Mouse (Mus musculus): ENCODE results near the gene Tac1.

GRCm38 (mm10) chr6:7554829-7555391 lies at the start of gene Tac1:
- no peak for TF ChIP-seq GABPA (IDR thresholded peaks at IDR 0.05; ENCODE audit: low read depth, low read length)
- no peak for TF ChIP-seq POLR2A (IDR thresholded peaks at IDR 0.05; ENCODE audit: control insufficient read depth in 1 of 2, insufficient read depth in 1 of 2, low read depth in 1 of 2, low read length in 2 of 2, poor library complexity in 1 of 2)
- TF ChIP-seq MAFK (IDR thresholded peaks at IDR 0.05; ENCODE audit: borderline replicate concordance, low read depth, low read length): no peak
- no peak for TF ChIP-seq BHLHE40 (IDR thresholded peaks at IDR 0.05; ENCODE audit: borderline replicate concordance, low read depth, low read length)
- no peak for TF ChIP-seq CTCF (IDR thresholded peaks at IDR 0.05 in 2 of 3, conservative IDR thresholded peaks at IDR 0.05 in 1 of 3; ENCODE audit: control insufficient read depth in 1 of 3, insufficient read depth in 1 of 3, low read depth in 2 of 3, low read length in 3 of 3, poor library complexity in 1 of 3, severe bottlenecking in 1 of 3)
- TF ChIP-seq TCF12 (IDR thresholded peaks at IDR 0.05; ENCODE audit: low read depth, low read length): no peak
- no peak for TF ChIP-seq JUND (IDR thresholded peaks at IDR 0.05; ENCODE audit: low read depth, low read length)
